Mouse (Mus musculus) kidney, adult 8-10 months (tissue): ENCODE results near the gene Olfr703.

ENCODE experiments used
- DNase-seq, 2 experiments: peaks; one replicate each; pipeline ENCODE4 v3.0.0; 2022

The Olfr703 gene

GRCm38 (mm10) chr7:106843060-106843459 lies at the start of gene Olfr703:
TSS of gene Olfr703 (plus strand) at chr7:106843360.
- DNase-seq: no peak

DNA sequence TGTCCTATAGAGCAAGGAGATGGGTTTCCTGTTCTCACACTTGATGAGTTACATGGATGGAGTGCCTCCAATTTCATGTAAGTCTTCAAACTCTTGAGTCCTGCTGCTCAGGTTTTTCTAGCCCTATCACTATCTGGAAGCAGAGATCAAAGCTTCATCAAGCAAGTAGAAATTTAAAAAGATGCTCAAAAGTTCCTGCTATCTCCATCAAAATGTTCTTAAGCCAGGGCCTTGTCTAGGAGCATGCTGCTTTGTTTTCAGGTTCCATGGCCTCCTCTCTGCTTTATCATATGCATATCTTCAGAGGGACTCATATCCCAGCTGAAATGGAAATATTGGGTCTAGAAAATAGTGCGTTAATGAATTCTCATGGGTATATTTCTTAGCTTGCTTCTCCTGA lies 34.4 kb upstream of the Olfr703 start, which contains the start of gene Olfr700:
Gene Olfr700, minus strand, starts transcription at position 101 of the 400 bp plus-strand sequence.
- DNase-seq: no peak

DNA sequence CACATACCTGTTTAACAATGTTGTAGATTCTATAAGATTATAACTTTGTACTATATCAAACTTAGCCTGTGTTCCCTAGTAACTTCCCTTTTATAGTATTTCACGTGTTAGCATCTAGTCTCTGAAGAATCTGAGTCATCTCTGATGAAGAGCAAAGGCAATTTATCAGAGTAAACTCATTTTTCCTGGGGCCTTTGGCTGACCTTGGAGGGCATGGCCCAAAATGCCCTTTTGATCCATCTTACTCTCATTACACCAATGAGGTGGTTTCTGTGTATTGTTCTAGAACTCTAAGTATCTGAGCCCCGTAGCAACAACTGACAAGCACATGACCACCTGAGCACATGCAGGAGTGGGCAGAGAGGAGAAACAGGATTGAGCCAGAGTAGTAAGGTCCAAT lies 29.3 kb upstream of the Olfr703 start, which contains the start of gene Olfr701:
Gene Olfr701, plus strand, starts transcription at position 301 of the 400 bp plus-strand sequence.
- DNase-seq: no peak

- DNase-seq: no peak
These were observed 27.4 kb upstream of the Olfr703 start for GRCm38 (mm10) chr7:106815775-106816174.

DNA sequence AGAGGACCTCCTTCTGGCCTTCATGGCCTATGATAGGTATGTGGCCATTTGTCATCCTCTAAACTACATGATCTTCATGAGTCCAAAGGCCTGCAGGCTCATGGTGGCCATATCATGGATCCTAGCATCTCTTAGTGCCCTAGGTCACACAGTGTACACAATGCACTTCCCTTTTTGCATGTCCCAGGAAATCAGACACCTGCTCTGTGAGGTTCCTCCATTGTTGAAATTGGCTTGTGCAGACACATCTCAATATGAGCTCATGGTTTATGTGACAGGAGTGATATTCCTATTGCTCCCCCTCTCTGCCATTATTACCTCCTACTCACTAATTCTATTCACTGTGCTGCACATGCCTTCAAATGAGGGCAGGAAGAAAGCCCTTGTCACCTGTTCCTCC lies 24.7 kb upstream of the Olfr703 start:
- no peak for DNase-seq

DNA sequence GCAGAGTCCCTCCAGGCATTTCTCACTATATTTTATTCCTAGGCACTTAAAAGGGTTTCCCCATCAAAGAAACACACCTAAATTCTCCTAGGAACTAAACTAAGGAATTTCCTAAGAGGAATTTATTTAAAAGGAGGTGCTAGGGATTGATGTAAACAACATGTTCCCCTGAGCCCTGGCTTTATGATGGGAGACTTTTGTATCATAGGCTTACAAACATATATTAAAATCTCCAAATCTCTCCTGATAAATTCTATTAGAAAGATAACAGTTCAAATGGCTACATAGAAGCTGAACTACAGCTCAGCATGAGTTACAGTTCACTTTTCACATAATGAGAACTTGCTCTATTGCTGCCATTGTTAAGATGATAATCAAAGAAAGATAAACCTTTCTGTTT lies 9.4 kb upstream of the Olfr703 start, which contains the start of gene Olfr702:
Gene Olfr702, minus strand, starts transcription at position 101 of the 400 bp plus-strand sequence.
- DNase-seq: no peak

DNA sequence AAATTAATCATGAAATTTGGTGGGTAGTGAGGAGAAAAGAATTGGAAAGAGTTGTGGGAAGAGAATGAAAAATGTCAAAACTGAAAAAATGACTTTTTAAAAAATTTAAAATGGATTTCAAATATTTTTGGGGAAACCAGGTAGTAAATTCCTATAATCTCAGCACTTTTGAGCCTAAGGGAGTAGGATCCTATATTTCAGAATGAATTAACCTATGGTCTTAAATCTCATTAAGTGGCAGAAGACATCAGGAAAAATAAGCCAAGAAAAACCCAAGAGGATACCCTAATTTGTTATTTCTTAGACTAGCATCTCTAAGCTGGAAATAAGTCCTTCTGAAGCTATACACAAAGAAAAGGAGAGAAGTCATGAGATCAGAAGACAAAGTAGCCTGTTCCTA lies 19.7 kb downstream of the Olfr703 start, which contains the start of gene Olfr704:
Gene Olfr704, plus strand, starts transcription at position 301 of the 400 bp plus-strand sequence.
- no peak for DNase-seq

DNA sequence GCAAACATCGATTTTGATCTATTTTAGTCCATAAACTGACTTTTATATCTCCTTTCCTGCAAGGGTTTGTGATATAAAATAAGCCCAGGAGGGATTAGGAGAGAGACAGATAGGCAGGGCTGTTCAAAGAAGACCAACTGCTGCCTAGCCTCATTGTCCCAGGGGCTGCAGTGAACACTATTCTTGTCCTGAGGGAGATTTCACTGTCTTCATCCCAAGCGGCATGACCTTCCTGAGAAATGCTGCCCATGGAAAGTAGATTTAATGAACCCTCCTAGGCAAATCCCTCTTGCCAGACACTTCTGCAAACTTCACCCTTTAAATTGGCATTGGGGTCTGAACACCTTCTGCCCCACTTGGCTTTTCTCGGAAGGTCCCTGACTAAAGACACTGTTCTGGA lies 33.6 kb downstream of the Olfr703 start, which contains the start of gene Olfr705:
Gene Olfr705, minus strand, starts transcription at position 101 of the 400 bp plus-strand sequence.
- DNase-seq: no peak

GRCm38 (mm10) chr7:106888062-106888461 lies 44.9 kb downstream of the Olfr703 start, which contains the start of gene Olfr706:
TSS of gene Olfr706 (minus strand) at chr7:106888162.
- no peak for DNase-seq
